Mouse (Mus musculus) liver, adult 2 months (tissue): Measurements from ENCODE around the gene Serpinf1.

Experiments
- CTCF ChIP-seq: fragments of 200-500 bp; IDR thresholded peaks from 2 replicates; pipeline ENCODE4 v1.5.1; 2011; ENCODE audit warnings: low read depth, low read length, control low read depth
- POLR2A ChIP-seq: fragments of 200-500 bp; IDR thresholded peaks from 2 replicates; pipeline ENCODE4 v1.6.1; 2011; ENCODE audit warnings: low read length, control low read depth; ENCODE audit not compliant: insufficient read depth; ENCODE audit errors: extremely low read depth

GRCm38 (mm10) chr11:75399411-75399841, 23.1 kb downstream of the Serpinf1 start:
- TF ChIP-seq CTCF (no peak), POLR2A (no peak)
